15 mouse cellular contexts compared by ENCODE assay signal in genomic region chr9:50590856-50591518, GRCm38 (mm10). TPM values are rescaled to one million over a fixed set of nuclear protein-coding genes. Genes with fewer than 3 reads are reported as not detected.
DNase-seq lines count a peak whose midpoint lies in the region; ATAC-seq lines count a peak whose summit lies in the region.
"Had no signal": no experiment of that assay in that cellular context is flagged by ENCODE, and none has a peak within 500 bp of the region (broad histone marks: within the 10 kb centered on the region; RNA-seq: fewer than 3 reads in every experiment).

No protein-coding gene starts in this region.

- peak; percentile 64 for ATAC-seq in activated CD4-positive, CD25-positive, alpha-beta regulatory T cell, adult 4 months
- ATAC-seq in inflammation-experienced regulatory T-cells, adult 6 months: peak; percentile 75

- peak; percentile 15 for DNase-seq in gastrocnemius, postnatal 25 days
- no peak for DNase-seq in gastrocnemius, postnatal 4 days (ENCODE audit: low spot score in 2 of 2)
- DNase-seq in 416B (ENCODE audit: low read depth): peak; percentile 81
- no peak for DNase-seq in layer of hippocampus, adult 9-11 months
- no peak for DNase-seq in kidney, postnatal 25 days
- DNase-seq in testis, postnatal 10 days (ENCODE audit: low spot score): no peak
- DNase-seq: cerebellum, postnatal 14 days; heart, postnatal 14 days; kidney, adult 9 months; lung, embryonic 14.5 days had no signal

RNA-seq across cellular contexts. Expression of gene Sdhd, which starts 12.6 kb away (rescaled TPM):
- total RNA-seq in gastrocnemius, postnatal 25 days (2021): 100 to 1,000 TPM; 338 to 360 TPM
- 100 to 1,000 TPM; 300 to 319 TPM for total RNA-seq in gastrocnemius, postnatal 4 days (2021)
- polyA plus RNA-seq in activated CD4-positive, CD25-positive, alpha-beta regulatory T cell, adult 4 months (2017; shearing (Covaris generic)): 100 to 1,000 TPM; 176 to 199 TPM
- polyA plus RNA-seq in inflammation-experienced regulatory T-cells, adult 6 months (2017; shearing (Covaris generic)): 100 to 1,000 TPM; 142 to 204 (median 178) TPM

RNA-seq across cellular contexts. Expression of gene Timm8b, which starts 12.7 kb away (rescaled TPM):
- total RNA-seq in gastrocnemius, postnatal 25 days (2021): 100 to 1,000 TPM; 182 to 200 TPM
- total RNA-seq in gastrocnemius, postnatal 4 days (2021): 100 to 1,000 TPM; 110 to 123 TPM
- 100 to 1,000 TPM; 118 to 128 TPM for polyA plus RNA-seq in activated CD4-positive, CD25-positive, alpha-beta regulatory T cell, adult 4 months (2017; shearing (Covaris generic))
- polyA plus RNA-seq in inflammation-experienced regulatory T-cells, adult 6 months (2017; shearing (Covaris generic)): 100 to 1,000 TPM in 2 of 3 experiments, 10 to 100 TPM in 1; 91.5 to 123 (median 102) TPM

RNA-seq across cellular contexts. Expression of gene Pih1d2, which starts 26.1 kb away (rescaled TPM):
- under 1 TPM; 0.20 to 0.43 TPM for total RNA-seq in gastrocnemius, postnatal 25 days (2021)
- total RNA-seq in gastrocnemius, postnatal 4 days (2021): under 1 TPM; 0.66 to 0.73 TPM
- under 1 TPM; 0.36 to 0.43 TPM for polyA plus RNA-seq in activated CD4-positive, CD25-positive, alpha-beta regulatory T cell, adult 4 months (2017; shearing (Covaris generic))
- under 1 TPM; 0.31 to 0.67 (median 0.58) TPM for polyA plus RNA-seq in inflammation-experienced regulatory T-cells, adult 6 months (2017; shearing (Covaris generic))

RNA-seq across cellular contexts. Expression of gene Nkapd1, which starts 26.3 kb away (rescaled TPM):
- total RNA-seq in gastrocnemius, postnatal 25 days (2021): 10 to 100 TPM in 1 of 2 experiments, 1 to 10 TPM in 1; 7.7 to 10.4 TPM
- 10 to 100 TPM; 21.5 to 23.3 TPM for total RNA-seq in gastrocnemius, postnatal 4 days (2021)
- polyA plus RNA-seq in activated CD4-positive, CD25-positive, alpha-beta regulatory T cell, adult 4 months (2017; shearing (Covaris generic)): 10 to 100 TPM; 19.5 to 27.7 TPM
- 10 to 100 TPM; 17.6 to 22.9 (median 21.0) TPM for polyA plus RNA-seq in inflammation-experienced regulatory T-cells, adult 6 months (2017; shearing (Covaris generic))

RNA-seq across cellular contexts. Expression of gene Tex12, which starts 29.9 kb away (rescaled TPM):
- total RNA-seq in gastrocnemius, postnatal 25 days (2021): not detected
- total RNA-seq in gastrocnemius, postnatal 4 days (2021): not detected
- not detected for polyA plus RNA-seq in activated CD4-positive, CD25-positive, alpha-beta regulatory T cell, adult 4 months (2017; shearing (Covaris generic))
- not detected for polyA plus RNA-seq in inflammation-experienced regulatory T-cells, adult 6 months (2017; shearing (Covaris generic))
- total RNA-seq: gastrocnemius, adult 18-20 months; heart, postnatal 14 days; left cerebral cortex, adult 2 months had no signal
- polyA plus RNA-seq: erythroblast, embryonic 14.5 days; lung, embryonic 14.5 days had no signal

Comparison
In these comparisons a context has a peak if more than half of its experiments do, and no peak if none do; other contexts are left out.
1. DNase-seq: peak in gastrocnemius, postnatal 25 days (single experiment) and 416B (single experiment); none in gastrocnemius, postnatal 4 days (0 of 2), layer of hippocampus, adult 9-11 months (single experiment), kidney, postnatal 25 days (0 of 2) and testis, postnatal 10 days (single experiment).